Mouse (Mus musculus) liver, embryonic 12.5 days (tissue): Measurements from ENCODE around the gene Bptf. TPM values are rescaled to one million over a fixed set of nuclear protein-coding genes. Genes with fewer than 3 reads are reported as not detected.
"Not testable (repeated sequence)": the region's sequence is repeated elsewhere in the genome, so short reads cannot be mapped to it uniquely, and the experiment has no call there.

ENCODE experiments used
- ATAC-seq: fragments of 200-750 bp; cut with Nextera tagmentation; 2 replicates; pipeline ENCODE4 v1.8.0; 2017; ENCODE audit warnings: moderate number of reproducible peaks, mild to moderate bottlenecking, moderate library complexity
- H3K27ac ChIP-seq: fragments of 300-500 bp; sonication (generic); 2 replicates; pipeline ENCODE4 v1.5.1; 2016; ENCODE audit warnings: mild to moderate bottlenecking
- H3K27me3 ChIP-seq: fragments of 300-500 bp; sonication (generic); replicated peaks from 2 replicates; pipeline ENCODE4 v1.6.1; 2016; ENCODE audit warnings: mild to moderate bottlenecking, moderate library complexity
- H3K36me3 ChIP-seq: fragments of 300-500 bp; sonication (generic); 2 replicates; pipeline ENCODE4 v1.6.1; 2016; ENCODE audit warnings: mild to moderate bottlenecking, moderate library complexity
- H3K4me1 ChIP-seq: fragments of 300-500 bp; sonication (generic); 2 replicates; pipeline ENCODE4 v1.6.1; 2016
- H3K4me2 ChIP-seq: fragments of 300-500 bp; sonication (generic); 2 replicates; pipeline ENCODE4 v1.6.1; 2016; ENCODE audit warnings: mild to moderate bottlenecking, moderate library complexity
- H3K4me3 ChIP-seq: fragments of 300-500 bp; sonication (generic); 2 replicates; pipeline ENCODE4 v1.5.1; 2016; ENCODE audit warnings: mild to moderate bottlenecking, moderate library complexity
- H3K9ac ChIP-seq: fragments of 300-500 bp; sonication (generic); 2 replicates; pipeline ENCODE4 v1.6.1; 2016; ENCODE audit warnings: mild to moderate bottlenecking, moderate library complexity
- H3K9me3 ChIP-seq: fragments of 300-500 bp; sonication (generic); replicated peaks from 2 replicates; pipeline ENCODE4 v1.6.1; 2016; ENCODE audit warnings: mild to moderate bottlenecking, moderate library complexity
- WGBS: fragments of 180-500 bp; shearing (Covaris S2); methylation state at CpG from one replicate; pipeline ENCODE4 v1.1.7; 2016; ENCODE audit not compliant: insufficient replicate concordance; 5-methylcytosine and 5-hydroxymethylcytosine counted together
- polyA plus RNA-seq: library from polyadenylated mRNA; unstranded; fragments of >200 nt; fragmentation: Nextera tagmentation; extraction: Ambion mirVana; gene quantifications from 2 replicates; pipeline ENCODE4 v1.2.1, GENCODE M21; 2016

Gene Bptf
- polyA plus RNA-seq, 1 experiment from 2014 or later = 12.7 TPM

DNA sequence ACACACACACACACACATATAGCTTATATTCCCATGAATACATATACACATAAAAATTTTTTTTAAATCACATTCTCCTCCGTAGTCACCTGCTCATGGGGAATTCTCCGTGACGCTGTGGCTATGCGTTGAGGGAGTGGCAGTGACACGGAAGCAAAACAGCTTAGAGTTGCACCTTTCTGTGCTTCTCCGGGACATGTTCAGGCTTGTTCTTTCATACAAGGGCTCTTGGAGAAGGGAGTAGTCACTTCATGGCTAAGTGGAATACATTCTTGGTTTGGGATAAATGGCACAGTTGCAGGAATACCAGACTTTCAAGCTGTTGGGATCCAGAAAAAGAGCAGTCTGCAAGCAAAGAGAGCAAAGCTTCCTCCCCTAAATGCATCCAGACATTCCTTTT lies 5.7 kb upstream of the Bptf start:
- H3K9me3 ChIP-seq = no peaks in the 10 kb centered on the region
- H3K36me3 ChIP-seq = no peaks in the 10 kb centered on the region
- no peak overlapping the region for H3K4me2 ChIP-seq
- H3K9ac ChIP-seq = no peak overlapping the region
- H3K4me1 ChIP-seq = peaks cover 7% of the 10 kb centered on the region
- H3K27me3 ChIP-seq = no peaks in the 10 kb centered on the region
- no peak overlapping the region for H3K4me3 ChIP-seq
- no peak for ATAC-seq
- no peak overlapping the region for H3K27ac ChIP-seq
- 89% methylated on average over 6 of the region's 6 CpGs for WGBS

- not testable (repeated sequence) for H3K4me2 ChIP-seq, H3K36me3 ChIP-seq, H3K9ac ChIP-seq, H3K9me3 ChIP-seq, H3K4me3 ChIP-seq, H3K27me3 ChIP-seq, H3K27ac ChIP-seq, ATAC-seq
- peaks cover 12% of the 10 kb centered on the region for H3K4me1 ChIP-seq
- WGBS = 74% methylated on average over 10 of the region's 10 CpGs
These were observed 4.5 kb upstream of the Bptf start for GRCm38 (mm10) chr11:107136458-107136857.

DNA sequence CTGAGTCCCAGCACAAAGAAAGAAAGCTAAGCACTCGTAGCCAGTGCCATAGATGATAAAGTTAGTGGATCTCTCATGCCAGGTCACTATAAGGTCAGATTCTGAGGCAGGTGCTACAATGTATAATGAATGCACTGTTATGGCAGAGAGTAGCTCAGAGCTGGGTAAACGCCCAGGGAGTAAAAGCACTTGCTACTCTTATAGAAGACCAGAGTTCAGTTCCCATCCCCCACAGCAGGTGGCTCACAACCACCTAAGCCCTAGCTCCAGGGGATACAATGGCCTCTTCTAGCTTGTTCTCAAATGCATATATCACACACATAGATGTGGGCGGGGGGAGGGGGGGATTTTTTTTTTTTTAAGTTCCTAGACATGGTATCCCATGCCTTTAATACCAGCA lies 3.8 kb upstream of the Bptf start:
- Histone ChIP-seq H3K9me3 (no peaks in the 10 kb centered on the region), H3K36me3 (no peaks in the 10 kb centered on the region), H3K9ac (no peak overlapping the region), H3K27me3 (no peaks in the 10 kb centered on the region), H3K4me1 (peaks cover 9% of the 10 kb centered on the region), H3K4me3 (no peak overlapping the region), H3K4me2 (no peak overlapping the region), H3K27ac (no peak overlapping the region)
- WGBS = 68% methylated on average over 3 of the region's 3 CpGs
- ATAC-seq = no peak

DNA sequence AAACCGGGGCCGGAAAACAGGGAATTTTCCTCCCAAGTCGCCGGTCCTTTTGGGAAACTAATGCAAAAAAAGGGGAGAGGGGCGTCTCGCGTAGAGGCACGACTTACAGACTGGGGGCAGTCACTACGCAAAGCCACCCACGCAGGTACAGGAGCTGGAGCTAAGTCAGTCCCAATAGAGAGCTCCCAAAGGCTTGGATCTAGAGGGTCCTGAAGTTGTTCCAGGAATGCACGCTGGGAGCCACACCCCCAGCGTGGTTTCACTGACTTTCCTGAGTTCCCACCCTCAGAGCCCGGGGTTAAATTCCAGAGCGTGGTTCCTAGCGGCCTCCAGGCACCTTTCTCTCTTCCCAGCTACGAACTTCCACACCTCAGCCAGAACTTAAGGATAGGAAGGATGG lies 499 bp upstream of the Bptf start:
- Histone ChIP-seq H3K9me3 (no peaks in the 10 kb centered on the region), H3K27me3 (no peaks in the 10 kb centered on the region), H3K36me3 (0 out of 2 replicates have a peak, but pooled peaks cover 2% of the 10 kb centered on the region), H3K4me1 (peaks cover 28% of the 10 kb centered on the region), H3K27ac (peak overlapping the region; percentile 60; the same call in 1 of the 2 replicates), H3K9ac (peak overlapping the region; percentile 99), H3K4me3 (peak overlapping the region; percentile 97), H3K4me2 (peak overlapping the region; percentile 98)
- 3% methylated on average over 16 of the region's 16 CpGs for WGBS
- peak; percentile 28; the same call in 1 of the 2 replicates for ATAC-seq

DNA sequence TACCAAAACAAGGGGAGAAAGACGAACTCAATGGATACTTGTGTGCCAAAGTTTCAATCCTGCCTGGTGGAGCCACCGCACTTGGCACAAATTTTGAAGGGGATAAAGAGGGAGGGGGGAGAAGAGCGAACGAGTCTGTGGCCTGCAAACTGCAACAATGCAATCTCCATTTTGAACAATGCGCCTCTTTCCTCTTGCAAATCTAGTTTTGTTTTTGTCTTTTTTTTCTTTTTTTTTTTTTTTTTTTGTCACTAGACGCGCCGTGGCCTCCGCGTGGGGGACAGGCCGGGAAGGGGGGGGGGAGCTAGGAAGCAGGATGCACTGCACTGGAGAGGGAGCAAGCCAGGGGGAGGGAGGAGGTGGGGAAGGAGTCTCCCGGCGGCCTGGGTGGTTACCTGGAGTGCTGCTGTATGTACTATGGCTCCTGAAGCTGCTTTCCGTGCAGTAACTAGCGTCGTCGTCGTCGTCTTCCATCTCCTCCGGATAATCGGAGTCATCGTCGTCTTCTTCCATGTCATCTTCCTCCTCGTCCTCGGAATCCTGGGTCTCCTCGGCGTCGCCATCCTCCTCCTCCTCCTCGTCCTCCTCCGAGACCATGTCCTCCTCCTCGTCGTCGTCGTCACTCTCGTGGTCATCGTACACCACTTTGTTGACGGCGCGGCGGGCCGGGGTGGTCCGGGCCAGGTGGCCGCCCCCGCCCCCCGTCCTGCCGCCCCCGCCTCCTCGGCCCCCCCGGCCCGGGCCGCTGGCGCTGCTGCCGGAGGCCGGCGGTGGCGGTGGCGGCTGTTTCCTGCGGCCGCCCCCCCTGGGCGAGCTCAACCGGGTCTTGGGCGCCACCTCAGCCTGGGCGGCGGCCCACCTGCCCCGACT lies 813 bp downstream of the Bptf start:
- under 1% methylated on average over 53 of the region's 65 CpGs for WGBS

DNA sequence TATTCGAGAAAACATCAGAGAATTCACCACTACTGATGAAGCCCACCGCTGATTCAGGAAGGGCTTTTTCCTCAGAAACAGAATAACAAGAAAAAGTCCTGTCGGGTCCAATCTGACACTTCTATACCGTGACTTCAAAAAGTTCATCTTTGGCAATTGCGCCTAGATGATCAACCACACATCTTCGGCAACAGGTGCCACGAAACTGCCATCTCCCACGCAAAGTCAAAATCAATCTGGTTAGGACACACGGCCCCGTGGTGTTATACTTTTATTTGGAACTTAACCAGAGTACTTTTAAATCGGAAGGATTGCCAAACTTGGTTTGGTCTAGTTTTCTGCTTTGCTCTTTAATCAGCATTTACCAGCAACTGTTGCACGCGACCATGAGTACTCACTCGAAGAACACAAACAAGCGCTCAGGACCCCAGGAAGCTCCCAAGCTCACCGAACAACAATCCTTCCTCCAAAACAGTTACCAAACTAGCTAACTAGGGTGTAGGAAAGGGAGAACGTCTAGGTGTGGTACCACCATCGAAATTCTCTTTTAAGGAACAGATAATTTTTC lies 1.6 kb downstream of the Bptf start:
- 3% methylated on average over 18 of the region's 18 CpGs for WGBS
- Histone ChIP-seq H3K9ac (peak overlapping the region; percentile 99), H3K4me1 (peaks cover 35% of the 10 kb centered on the region), H3K36me3 (0 out of 2 replicates have a peak, but pooled peaks cover 6% of the 10 kb centered on the region), H3K27me3 (no peaks in the 10 kb centered on the region), H3K4me2 (peak overlapping the region; percentile 98), H3K27ac (peak overlapping the region; percentile 92), H3K4me3 (peak overlapping the region; percentile 97), H3K9me3 (no peaks in the 10 kb centered on the region)
- no peak for ATAC-seq

More for the DNA sequence above, 813 bp downstream of the Bptf start:
- Histone ChIP-seq H3K27ac (peak overlapping the region; percentile 92), H3K4me1 (peaks cover 29% of the 10 kb centered on the region), H3K9me3 (no peaks in the 10 kb centered on the region), H3K4me2 (peak overlapping the region; percentile 98), H3K27me3 (no peaks in the 10 kb centered on the region), H3K4me3 (peak overlapping the region; percentile 97), H3K36me3 (0 out of 2 replicates have a peak, but pooled peaks cover 6% of the 10 kb centered on the region), H3K9ac (peak overlapping the region; percentile 99)
- peak; percentile 58 for ATAC-seq

DNA sequence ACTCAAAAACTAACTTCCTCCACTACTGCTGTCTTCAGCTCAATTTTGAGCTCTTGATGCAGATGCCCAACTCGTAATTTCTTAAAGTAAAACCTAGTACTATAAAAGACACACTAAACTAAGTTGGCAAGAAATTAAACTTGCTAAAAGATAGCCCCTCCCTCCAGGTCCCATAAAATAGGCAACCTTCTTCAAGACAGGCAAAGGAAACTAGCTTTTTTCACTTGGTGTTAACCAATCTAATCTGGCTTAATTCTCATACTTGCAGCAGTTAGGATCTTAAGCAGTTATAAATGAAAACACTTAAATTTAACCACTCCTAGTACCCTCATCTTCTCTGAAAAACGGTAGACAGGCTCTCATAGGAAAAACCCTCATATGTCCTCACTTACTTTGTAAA lies 2.3 kb downstream of the Bptf start:
- Histone ChIP-seq H3K9ac (peak overlapping the region; percentile 99), H3K27ac (no peak overlapping the region), H3K4me2 (peak overlapping the region; percentile 98), H3K36me3 (0 out of 2 replicates have a peak, but pooled peaks cover 6% of the 10 kb centered on the region), H3K27me3 (no peaks in the 10 kb centered on the region), H3K4me1 (peaks cover 40% of the 10 kb centered on the region), H3K4me3 (peak overlapping the region; percentile 97), H3K9me3 (no peaks in the 10 kb centered on the region)
- WGBS = 13% methylated on average over 2 of the region's 2 CpGs
- ATAC-seq = no peak

GRCm38 (mm10) chr11:107126716-107127115 lies 5.2 kb downstream of the Bptf start:
- not testable (repeated sequence) for H3K27ac ChIP-seq, H3K9ac ChIP-seq, H3K27me3 ChIP-seq, ATAC-seq, H3K4me2 ChIP-seq, H3K4me3 ChIP-seq, H3K9me3 ChIP-seq
- WGBS = 97% methylated on average over 1 of the region's 2 CpGs
- Histone ChIP-seq H3K4me1 (peaks cover 47% of the 10 kb centered on the region), H3K36me3 (peaks cover 11% of the 10 kb centered on the region; the same call in 1 of the 2 replicates)

GRCm38 (mm10) chr11:107125011-107125410 lies 6.9 kb downstream of the Bptf start:
- Histone ChIP-seq H3K9ac (no peak overlapping the region), H3K4me3 (no peak overlapping the region), H3K27me3 (no peaks in the 10 kb centered on the region), H3K4me2 (peak overlapping the region; percentile 37), H3K9me3 (no peaks in the 10 kb centered on the region), H3K36me3 (peaks cover 12% of the 10 kb centered on the region; the same call in 1 of the 2 replicates), H3K27ac (no peak overlapping the region), H3K4me1 (peaks cover 43% of the 10 kb centered on the region)
- 72% methylated on average over 4 of the region's 4 CpGs for WGBS
- ATAC-seq = no peak

- no peak overlapping the region for H3K4me3 ChIP-seq
- peak; percentile 77 for ATAC-seq
- peaks cover 12% of the 10 kb centered on the region; the same call in 1 of the 2 replicates for H3K36me3 ChIP-seq
- no peaks in the 10 kb centered on the region for H3K9me3 ChIP-seq
- H3K27me3 ChIP-seq = no peaks in the 10 kb centered on the region
- H3K27ac ChIP-seq = 0 out of 2 replicates have a peak overlapping the region, but pooled peaks have one; percentile 4
- peak overlapping the region; percentile 37 for H3K4me2 ChIP-seq
- 0 out of 2 replicates have a peak overlapping the region, but pooled peaks have one; percentile 43 for H3K9ac ChIP-seq
- 11% methylated on average over 7 of the region's 7 CpGs for WGBS
- peaks cover 36% of the 10 kb centered on the region for H3K4me1 ChIP-seq
These were observed 7.6 kb downstream of the Bptf start for GRCm38 (mm10) chr11:107124327-107124731.

DNA sequence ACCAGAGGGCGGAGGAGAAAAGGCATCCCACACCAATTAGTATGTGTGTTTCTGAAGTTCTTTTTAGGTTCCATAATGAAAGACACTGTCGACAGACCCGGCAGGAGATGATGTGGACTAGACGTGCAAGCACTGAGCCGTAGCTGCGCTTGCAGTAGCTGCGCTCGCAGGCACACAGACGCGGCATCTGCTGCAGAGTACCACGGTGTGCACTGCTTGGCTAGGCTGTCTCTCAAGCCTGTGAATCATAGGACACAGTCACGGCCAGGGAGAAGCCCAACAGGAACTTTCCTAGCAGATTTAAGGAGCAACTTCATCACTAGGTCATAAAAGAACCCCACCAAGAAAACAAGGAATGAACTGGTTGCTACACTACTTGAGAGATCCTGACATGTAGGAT lies 14.1 kb downstream of the Bptf start:
- Histone ChIP-seq H3K4me2 (no peak overlapping the region), H3K9ac (no peak overlapping the region), H3K27ac (no peak overlapping the region), H3K4me1 (peaks cover 31% of the 10 kb centered on the region), H3K36me3 (peaks cover 6% of the 10 kb centered on the region; the same call in 1 of the 2 replicates), H3K9me3 (no peaks in the 10 kb centered on the region), H3K4me3 (no peak overlapping the region), H3K27me3 (no peaks in the 10 kb centered on the region)
- no peak for ATAC-seq
- WGBS = 84% methylated on average over 12 of the region's 12 CpGs
